Mouse (Mus musculus) ZHBTc4 (cell line): ENCODE measurements at regions not wholly inside any gene's neighbourhood (a gene's known extent, or its start where the extent isn't known, plus 50 kb on each side); places are given as distances from the start of the nearest gene placed in this dataset.
A peak's percentile ranks its signal among the peaks of the same experiment; 100 is the strongest.

Experiments used
- DNase-seq: peaks from one replicate; pipeline ENCODE4 v3.0.0-alpha.2; 2011; ENCODE audit warnings: low read depth, low spot score

DNA sequence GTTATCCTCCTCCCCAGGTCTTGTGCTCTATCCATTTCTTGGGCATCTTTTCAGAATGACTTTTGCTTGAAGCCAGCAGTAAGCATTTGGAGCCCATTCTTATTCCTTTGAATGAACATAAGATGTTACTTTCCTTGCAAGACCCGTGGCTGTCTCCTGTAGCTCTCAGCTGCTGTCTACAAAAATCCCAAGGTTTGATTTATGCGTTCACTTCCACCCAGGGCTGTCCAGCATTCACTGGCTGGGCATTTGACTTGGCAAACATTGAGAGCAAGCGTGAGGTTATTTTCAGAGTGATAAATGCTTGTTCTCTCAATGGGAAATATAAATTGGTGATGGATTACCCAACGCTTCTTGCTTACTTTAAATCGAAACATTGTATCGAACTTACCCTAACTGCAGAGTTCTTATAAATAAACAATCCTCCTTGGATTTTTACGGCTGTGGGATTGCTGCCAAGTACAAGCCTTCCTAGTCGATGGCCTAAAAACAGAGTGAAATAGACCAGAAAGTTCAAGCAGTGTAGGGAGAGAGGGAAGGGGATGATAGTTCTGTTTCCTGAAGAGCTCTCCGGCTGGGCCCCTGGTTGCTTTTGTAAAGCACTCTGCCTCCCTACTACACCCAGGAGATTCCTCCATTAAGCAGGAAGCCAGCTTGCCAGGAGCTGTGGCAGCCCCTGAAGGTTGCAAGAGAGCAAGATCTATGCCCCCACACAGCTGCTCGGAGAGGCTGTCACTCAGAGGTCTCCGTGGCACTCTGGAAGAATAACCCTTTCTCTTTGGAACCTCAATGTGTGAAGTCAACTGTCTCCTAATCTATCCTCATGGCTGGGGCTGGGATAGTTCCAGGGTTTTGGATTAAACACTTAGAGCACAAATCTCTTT is 210.1 kb downstream of the Mex3b start:
- no peak for DNase-seq

DNA sequence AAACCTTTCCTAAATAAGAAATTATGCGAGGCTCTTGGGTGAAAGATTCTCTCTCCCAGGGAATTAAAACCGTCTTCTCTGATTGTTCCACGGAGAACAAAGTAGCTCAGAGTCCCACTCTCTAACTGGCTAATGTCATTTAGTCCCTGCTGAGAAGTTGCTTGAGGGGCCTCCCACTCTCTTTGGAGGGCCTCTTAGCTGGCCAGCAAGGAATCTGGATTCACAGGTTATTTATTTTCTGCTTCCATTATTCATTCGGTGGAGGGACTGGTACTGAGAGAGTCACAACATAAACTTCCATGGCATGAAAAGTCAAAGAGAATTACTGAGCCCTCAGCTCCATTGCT is 210.8 kb downstream of the Mex3b start:
- no peak for DNase-seq

DNA sequence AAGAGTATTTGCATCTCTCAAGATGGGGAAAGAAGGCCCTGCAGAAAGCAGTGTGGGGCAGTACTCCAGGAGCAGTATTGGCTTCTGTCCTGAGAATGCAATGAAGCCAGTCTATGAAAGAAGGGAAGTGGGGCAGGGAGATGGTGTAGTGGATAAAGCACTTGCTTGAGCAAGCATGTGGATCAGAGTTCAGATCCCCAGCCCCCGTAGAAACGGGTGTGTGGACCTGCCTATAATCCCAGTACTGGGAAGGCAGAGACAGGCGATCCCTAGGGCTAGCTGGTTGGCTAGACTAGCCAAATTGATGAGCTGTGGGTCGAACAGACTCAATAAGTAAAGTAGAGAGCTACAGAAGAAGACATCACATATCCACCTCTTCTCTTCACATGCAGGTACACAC is 211.6 kb downstream of the Mex3b start:
- DNase-seq: no peak

DNA sequence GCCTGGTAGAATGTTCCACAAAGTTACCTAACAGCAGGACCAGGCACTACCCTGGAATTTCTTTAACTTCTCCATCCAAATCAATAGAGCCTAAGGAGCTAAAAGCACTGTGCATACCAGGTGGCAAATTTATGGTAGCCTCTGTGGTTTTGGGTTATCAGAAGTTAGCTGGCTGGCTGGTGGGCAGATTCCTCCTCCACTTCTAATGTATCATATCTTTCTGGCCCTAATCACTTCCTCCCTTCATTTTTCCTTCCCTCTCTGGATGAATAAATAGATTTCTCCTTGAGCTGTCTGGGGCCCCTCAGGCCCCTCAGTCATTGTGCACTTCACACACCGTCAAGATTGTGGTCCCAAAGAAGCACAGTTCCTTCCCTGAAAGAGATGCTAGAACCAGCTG is 212.7 kb downstream of the Mex3b start:
- no peak for DNase-seq

DNA sequence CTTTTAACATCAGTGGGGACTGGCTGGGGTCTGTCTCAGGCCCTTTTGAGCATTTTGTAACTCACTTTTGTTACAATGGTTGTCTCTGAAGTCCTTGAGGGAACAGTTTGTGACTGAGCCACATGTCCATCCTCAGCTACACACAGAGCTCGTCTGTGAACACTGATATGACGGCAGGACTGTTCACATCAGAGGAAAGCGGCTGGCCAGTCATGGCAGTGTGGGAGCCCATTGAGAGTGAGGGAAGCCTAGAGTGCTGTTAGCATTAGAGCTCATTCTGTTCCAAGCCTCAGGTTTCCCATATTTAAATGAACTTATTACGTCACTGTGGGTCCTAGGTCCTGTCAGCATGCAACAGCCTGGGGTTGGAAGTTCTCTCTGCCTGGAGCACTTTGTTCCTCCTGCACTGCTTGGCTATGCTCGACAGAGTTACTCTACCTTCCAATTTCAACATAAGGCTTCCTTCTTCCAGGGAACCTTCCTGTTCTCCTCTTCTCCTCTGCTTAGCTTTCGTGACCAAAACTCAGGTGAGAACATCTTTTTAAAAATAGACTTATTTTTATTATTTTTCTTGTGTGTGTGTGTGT is 217.5 kb downstream of the Mex3b start:
- DNase-seq: no peak

DNA sequence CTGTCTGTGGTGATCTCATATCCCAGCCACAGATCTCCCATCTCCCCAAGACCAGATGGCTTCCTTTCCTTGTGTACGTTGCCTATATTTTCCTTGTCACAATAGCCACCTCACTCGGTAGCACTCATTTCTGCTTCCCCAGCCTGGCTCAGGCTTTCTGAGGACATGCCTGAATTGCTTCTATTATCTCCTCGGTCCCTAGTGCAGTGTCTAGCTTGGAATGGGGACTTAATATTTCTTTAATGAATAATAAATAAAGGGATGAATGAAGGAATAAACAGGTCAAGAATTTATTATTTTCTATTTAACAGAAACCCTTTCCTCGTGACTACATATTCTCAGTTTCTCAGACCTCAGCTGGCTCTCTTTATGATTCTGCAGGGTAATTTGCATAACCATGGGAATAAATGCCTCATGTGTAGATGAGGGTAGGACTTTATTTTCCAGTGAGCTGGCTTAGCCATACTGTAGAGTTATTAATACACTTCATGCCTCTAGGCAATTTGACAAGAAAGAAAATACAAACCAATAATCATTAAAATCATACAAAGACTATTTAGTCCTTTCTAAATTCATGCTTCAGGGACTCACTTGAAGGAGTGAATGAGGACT is 218.5 kb downstream of the Mex3b start:
- no peak for DNase-seq

DNA sequence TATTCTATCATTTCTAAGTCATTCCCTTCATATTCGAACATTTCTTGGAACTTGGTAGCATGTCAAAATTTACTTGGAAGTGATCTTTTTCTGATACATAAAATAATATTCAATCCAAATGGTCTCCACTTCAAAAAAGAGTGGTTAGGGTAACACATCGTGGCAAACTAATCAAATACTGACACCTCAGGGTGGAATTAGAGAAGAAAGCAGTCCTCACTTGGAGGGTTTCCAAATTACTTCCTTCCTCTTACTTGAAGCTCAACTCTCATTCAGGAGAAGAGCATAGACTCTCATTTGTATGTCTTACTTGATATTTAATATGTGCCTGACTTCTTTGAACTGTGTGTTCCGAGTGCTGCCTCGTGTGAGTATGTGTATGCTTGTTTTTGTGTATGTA is 220.3 kb downstream of the Mex3b start:
- no peak for DNase-seq

DNA sequence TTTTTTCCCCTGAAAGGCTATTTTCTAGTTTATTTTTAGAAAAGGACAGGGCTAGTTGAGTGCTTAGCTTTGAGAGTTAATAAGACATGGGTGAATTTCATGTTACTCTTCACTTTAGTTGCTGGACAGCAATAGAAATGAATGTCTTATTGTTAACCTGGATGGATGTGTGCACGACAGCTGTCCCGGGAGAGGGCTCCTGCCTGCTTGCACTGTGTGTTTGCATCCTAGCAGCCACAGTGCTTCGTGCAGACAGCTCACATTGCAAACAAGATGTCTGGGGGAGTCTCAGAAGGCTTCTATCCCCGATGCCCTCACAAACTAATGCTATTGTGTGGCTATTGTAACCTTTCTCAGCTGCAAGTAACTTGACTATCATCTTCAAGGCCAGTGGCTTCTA is 221.0 kb downstream of the Mex3b start:
- no peak for DNase-seq

DNA sequence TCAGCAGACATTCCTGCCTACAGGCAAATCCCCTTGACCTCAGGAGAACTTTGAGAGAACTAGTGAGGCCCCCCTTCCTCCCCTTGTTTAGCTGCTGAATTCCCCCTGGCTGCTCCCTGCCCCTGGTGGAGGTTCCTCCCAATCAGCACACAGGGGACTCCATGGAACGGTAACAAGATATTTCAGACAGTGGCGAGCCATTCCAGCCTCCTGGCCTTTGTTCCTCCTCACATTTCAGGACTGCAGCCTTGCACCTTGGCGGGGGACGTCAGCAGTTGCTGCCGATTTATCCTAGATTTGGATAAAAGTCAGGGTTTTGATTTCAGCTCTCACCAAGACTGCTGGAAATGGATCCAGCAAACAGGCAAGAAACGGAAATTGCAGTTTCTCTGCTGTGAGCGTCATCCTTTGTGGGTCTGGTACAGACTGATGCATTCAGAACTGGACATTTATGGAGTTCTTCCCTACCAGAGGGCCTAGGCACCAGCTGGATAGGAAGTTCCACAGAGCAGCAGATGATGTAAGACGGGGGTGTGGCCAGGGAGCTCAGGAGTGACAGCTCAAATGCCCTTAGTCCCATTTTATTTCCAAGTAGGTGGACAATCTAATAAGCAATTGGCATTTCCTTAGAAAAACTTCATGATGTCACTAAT is 222.3 kb downstream of the Mex3b start:
- DNase-seq: peak; percentile 6

DNA sequence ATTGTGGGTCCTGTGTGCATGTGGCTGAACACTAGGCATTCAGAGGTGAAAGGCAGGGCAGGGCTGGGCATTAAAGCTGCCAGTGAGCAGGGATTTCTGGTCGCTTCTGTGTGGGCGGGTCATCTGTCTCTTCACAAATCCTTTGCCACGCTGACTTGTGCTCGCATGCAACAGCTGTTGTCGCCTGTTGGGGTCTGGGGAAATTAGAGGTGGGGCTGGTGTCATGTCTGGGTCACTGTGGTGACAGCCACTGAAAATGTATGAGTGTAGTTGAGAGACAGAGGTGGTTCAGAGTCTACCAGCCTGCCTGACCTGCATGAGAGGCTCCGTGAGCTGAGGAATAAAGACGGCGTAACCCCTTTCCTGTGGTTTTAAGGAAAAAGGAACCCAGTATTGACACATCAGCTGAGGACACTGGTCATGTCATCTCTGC is 226.8 kb downstream of the Mex3b start:
- no peak for DNase-seq

DNA sequence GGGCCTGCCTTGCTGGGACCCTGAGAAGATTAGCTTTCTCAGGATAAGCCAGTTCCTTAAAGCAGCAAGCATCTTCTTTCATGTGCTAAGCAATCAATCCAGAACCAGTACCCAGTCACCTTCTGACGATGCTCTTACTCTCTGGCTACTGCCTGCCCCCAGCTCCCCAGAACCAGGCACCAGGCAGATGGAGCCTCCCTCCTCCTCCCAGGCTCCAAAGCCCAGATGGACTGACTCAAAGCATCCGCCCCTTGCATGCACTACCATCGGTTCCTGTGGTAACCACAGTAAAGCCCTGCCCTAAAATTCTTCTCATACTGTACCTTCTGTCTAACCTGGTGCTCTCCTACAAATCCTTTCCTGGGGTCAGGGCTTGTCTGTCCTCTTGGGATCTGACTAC is 227.8 kb downstream of the Mex3b start:
- DNase-seq: no peak

DNA sequence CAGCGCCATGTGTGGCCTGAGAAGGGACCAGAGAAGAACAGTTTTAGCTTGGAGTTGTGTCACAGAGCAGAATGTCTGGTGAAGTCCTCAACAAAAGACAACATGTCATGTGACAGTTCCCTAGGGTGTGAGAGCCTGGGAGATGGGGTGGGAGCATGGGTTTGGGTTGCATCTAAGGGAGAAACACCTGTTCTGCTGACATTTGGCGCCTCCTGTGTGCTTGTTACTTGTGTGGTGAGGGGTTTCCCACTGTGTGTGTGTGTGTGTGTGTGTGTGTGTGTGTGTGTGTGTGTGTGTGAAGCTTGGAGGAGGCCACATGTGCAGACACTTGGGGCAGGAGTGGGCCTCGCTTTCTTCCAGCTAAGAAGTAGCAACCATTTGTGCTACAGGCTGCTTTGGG is 228.5 kb downstream of the Mex3b start:
- DNase-seq: no peak

DNA sequence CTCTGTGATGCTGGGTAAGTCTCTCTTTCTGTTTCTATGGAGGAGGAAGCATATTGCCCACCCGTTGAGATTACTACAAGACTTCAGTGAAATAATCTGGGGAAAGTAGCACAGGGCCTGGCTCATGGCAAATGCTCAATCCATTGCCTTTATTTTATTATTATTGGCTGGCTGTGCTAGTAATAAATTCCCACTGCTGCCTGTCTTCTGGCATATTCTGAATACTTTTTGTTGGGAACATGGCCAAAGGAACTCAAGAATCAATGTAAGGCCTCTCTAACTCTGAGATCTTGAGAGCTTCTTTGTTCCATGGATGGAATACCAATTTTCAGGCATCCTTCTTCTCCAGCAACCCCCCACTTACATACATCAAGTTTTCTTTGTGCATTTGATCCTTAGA is 237.3 kb downstream of the Mex3b start:
- no peak for DNase-seq

DNA sequence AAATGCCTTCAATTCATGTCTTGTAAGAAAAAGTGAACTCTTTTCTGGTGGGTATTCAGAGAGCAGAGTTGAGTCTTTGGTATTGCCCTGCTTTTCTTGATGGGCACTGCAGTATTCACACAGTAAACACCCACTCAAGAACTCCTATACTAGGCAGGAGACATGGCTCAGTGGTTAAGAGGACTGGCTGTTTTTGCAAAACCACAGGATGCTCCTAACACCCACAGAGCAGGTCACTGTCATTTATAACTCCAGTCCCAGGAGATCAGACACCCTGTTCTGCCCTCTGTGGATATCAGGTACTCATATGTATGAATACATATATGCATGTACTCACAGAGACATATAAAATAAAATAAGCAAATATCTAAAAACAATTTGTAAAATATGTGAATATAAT is 238.5 kb downstream of the Mex3b start:
- no peak for DNase-seq

DNA sequence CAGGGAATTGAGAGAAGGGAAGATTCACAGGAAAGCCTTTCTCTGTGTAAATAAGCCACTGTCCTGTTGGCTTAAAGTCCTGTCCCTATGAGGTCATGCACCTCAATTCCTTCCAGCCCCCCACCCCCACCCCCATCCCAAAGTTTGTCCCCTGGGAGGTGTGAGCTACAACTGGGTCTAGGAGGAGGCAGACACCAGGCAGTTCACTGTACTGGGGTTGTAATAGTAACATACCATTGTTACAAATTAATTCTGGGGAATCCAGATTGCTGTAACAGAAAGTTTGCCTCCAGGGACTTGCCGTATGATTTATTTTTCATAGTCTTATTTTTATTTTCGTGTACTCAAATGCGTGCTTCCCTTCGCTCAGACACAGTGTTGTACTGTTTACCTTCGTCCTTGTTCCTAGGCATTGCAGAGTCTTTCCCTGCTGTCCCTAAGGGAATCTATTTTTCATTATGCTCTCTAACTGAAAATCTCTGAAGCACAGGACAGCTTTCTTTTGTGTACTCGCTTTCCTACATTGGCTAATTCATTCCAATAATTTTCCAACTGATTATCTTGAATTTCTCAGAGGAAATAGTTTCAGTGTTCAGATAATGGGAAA is 244.2 kb downstream of the Mex3b start:
- no peak for DNase-seq

DNA sequence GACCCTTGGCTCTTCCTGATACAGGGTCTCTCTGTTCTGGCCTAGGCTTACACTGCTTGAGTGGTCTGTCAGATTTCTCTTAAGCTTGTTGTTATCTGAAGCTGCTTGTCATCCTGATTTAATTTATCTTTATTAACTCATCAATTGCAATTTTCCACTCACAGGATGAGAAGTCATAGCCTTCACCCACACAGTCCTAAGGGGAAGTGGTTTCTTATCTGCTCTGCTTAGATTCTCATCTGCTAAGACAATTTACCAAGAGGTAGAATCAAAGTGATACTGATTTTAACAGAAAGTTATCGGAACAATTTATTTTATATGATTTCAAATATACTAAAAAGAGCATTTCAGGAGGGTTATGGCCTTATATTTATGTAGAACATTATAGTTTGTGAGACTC is 249.4 kb downstream of the Mex3b start:
- DNase-seq: no peak

DNA sequence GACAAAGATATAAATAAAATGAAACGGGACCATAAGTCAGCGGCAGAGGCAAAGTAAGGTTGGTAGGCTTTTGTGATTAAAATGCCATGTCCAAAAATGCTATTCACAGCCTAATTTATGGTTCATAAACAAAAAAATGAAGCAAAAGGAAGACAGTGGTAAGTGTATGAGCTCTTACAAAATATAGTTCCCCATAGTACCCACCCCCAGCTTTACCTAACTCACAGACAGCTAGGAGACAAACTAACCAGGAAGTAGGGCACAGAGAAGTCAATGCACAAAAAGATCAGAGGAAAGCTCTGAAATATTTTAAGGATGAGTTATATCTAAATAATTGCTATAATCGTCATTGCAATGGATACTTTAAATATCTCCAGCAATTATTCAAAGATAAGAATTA is 249.9 kb downstream of the Mex3b start:
- DNase-seq: no peak

DNA sequence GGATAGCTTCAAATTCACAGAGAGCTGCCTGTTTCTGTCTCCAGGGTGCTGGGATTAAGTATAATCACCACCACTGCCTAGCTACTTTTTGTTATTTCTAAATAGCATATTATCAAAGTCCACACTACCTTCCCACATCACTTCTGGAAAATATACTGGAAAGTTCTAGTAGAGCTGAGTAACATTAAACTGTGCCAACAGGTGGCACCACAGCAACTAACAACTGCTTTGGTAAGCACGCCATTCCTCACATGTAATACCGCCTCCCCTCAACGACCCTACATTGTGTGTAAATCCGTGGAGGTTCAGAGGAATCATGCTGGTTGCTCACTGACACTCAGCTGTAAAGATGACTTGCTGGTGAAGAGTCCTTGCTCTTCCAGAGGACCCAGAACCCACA is 259.1 kb downstream of the Mex3b start:
- no peak for DNase-seq

DNA sequence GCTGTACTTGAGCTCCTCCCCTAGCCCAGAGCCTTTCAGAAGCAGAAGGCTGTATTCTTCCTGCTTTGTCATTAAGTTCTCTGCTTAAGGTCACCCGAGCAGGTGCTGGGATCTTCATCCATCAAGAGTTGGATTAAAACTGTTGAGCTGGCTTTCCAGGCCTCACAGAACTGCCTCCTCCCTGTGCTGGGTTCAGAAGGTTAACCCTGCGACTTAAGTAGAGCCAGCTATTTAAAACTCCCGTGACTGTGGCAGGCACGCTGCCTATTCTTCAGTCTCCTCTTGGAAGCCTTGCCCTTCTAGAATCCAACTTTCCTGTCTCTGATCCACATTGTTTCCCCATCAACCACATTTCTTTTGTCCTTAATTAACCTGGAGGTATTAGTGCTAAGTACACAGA is 273.1 kb downstream of the Mex3b start:
- no peak for DNase-seq

DNA sequence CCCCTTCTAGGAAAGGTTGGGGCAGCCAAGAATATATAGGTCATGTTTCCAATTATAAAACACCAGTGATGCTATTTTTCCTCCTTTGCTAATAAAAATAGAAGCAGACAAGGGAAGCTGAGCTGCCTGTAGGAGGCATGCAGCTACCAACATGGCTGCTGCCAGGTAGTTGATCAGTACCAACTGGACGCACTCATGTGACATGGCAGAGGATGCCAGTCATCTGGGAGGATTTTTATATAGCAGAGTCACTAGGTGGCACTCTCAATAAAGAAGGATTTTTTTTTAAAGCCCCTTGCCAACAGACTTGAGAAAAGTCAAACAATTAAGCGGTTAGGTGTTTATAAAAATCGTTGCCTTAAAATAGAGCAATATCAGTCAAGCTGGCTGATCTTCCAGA is 273.5 kb downstream of the Mex3b start:
- DNase-seq: no peak

DNA sequence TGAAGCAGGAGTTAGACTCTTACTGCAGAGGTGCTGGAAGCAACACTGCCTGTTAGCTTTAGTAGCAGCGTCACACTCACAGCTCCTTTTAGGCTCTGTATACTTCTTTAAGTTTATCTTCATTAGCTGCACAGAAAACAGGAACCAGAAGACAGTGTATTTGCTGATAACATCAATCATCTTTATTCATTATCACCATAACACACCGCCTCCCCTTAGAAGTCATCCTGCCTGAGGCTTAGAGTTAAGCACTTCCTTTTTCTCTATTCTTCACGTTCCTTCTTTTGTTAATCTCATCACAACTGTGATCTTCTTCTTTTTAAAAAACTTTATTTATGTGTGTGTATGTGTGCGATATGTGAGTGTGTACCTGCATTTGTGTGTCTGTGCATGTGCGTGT is 276.9 kb downstream of the Mex3b start:
- DNase-seq: no peak

DNA sequence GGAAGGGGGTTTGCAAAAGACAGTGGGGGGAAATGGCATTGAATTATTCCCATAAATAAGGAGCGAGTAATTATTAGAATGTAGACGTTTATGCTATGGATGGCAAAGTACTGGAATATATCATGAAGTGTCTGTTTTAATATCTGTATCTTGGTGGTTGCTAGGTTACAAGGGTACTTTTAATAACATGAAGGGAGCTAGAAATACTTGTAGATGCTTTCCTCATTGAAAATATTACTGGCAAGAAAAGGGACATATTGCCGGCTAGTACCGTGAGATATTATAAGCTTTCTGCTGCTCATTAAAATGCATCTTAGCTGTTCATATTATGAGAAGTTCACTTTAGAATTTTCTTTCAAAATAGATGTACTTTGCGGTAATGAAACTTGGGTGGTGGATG is 278.4 kb downstream of the Mex3b start:
- DNase-seq: no peak
